Mouse (Mus musculus) brain, embryonic 14.5 days (tissue): ENCODE data around the gene Smpd1.

Source experiments
- CTCF ChIP-seq: fragments of 200-500 bp; IDR thresholded peaks from 2 replicates; pipeline ENCODE4 v1.5.1; 2012; ENCODE audit warnings: inconsistent platforms, mild to moderate bottlenecking, moderate library complexity, borderline replicate concordance; ENCODE audit not compliant: insufficient read depth, insufficient read length; ENCODE audit errors: extremely low read depth
- POLR2A ChIP-seq: fragments of 200-500 bp; IDR thresholded peaks from 2 replicates; pipeline ENCODE4 v1.6.1; 2012; ENCODE audit warnings: mild to moderate bottlenecking, inconsistent platforms, borderline replicate concordance; ENCODE audit not compliant: poor library complexity, insufficient read depth, insufficient read length, severe bottlenecking; ENCODE audit errors: extremely low read depth

DNA sequence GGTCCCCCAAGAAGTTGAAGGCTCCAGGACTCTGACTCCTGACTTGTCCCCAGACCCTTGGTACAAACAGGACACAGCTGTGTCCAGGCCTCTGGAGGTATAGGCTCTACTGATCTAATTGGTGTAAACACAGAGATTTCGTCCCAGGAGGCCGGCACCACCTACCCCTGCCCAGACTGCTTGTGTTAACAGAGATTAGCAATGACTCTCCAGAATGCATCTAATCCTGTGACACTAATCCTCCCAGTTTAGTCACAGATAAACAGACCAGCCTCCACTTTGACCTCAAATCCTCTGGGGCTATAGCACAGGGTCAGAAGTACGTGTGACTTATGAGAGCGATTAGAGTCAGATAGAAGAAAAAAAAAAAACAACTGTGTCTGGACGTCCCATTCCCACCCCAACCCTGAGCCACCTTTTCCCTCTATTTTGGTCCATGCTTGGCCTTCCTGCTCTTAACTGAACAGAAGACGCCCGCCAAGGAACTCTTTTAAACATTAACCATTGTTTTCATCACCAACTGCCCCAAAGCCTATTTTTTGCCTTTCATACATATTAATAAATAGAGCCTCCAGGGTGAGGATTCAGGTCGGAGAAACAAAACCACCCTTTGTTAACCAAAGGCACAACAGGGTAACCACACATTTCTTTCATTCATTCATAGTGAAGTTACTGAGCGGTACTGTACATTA lies 37.3 kb upstream of the Smpd1 start:
- TF ChIP-seq CTCF (no peak), POLR2A (no peak)
